In the genomic region with DNA sequence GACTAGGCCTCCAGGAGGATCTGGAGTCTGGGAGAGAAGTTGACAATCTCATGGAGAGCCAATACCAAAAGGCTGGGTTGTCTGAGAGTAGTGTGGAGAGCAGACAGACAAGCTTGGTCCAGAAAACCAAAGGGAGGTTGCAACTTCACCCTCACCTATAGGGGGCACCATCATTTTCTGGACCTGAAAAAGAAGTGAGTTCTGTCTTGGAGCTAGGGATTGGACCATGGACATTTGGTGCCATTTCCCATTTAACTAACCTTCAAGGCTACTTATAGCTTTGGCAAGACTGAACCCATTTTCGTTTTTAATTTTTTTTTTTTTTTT, we compare ENCODE assay signal across 9 mouse cellular contexts. TPM values are rescaled to one million over a fixed set of nuclear protein-coding genes. Genes with fewer than 3 reads are reported as not detected.
DNase-seq lines count a peak whose midpoint lies in the region; ATAC-seq and TF ChIP-seq lines count a peak whose summit lies in the region.
"Had no signal": no experiment of that assay in that cellular context is flagged by ENCODE, and none has a peak within 500 bp of the region (broad histone marks: within the 10 kb centered on the region; RNA-seq: fewer than 3 reads in every experiment).

No protein-coding gene starts in this region.

- ATAC-seq in heart, embryonic 12.5 days (ENCODE audit: insufficient number of reproducible peaks, low FRiP score): no peak
- 0 out of 2 replicates have a peak, but pooled peaks have one; percentile 13 for ATAC-seq in lung, embryonic 14.5 days (ENCODE audit: insufficient read depth)

- H3K36me3 ChIP-seq in heart, embryonic 12.5 days: no peaks in the 10 kb centered on the region
- no peaks in the 10 kb centered on the region for H3K36me3 ChIP-seq in lung, embryonic 14.5 days (ENCODE audit: insufficient read depth)
- H3K36me3 ChIP-seq in myocyte (ENCODE audit: control insufficient read depth, insufficient read depth): no peaks in the 10 kb centered on the region

- no peak overlapping the region for H3K27ac ChIP-seq in heart, embryonic 12.5 days (ENCODE audit: poor library complexity, severe bottlenecking)
- H3K27ac ChIP-seq in lung, embryonic 14.5 days (ENCODE audit: low read depth): no peak overlapping the region; the same call in 1 of the 2 replicates
- H3K27ac ChIP-seq: macrophage had no signal

- H3K27me3 ChIP-seq in heart, embryonic 12.5 days (replicated peaks): peaks cover 35% of the 10 kb centered on the region
- peaks cover 23% of the 10 kb centered on the region for H3K27me3 ChIP-seq in lung, embryonic 14.5 days (ENCODE audit: insufficient read depth, low read length)
- no peaks in the 10 kb centered on the region for H3K27me3 ChIP-seq in myocyte (ENCODE audit: control insufficient read depth, insufficient read depth, insufficient read length)

- peaks cover 17% of the 10 kb centered on the region for H3K4me1 ChIP-seq in heart, embryonic 12.5 days (replicated peaks)
- no peaks in the 10 kb centered on the region for H3K4me1 ChIP-seq in lung, embryonic 14.5 days (ENCODE audit: insufficient read depth)
- H3K4me1 ChIP-seq in lung, adult 2 months (ENCODE audit: control insufficient read depth, insufficient read depth, low read length): peaks cover 4% of the 10 kb centered on the region; the same call in 1 of the 2 replicates

- H3K4me3 ChIP-seq in heart, embryonic 12.5 days: no peak overlapping the region
- no peak overlapping the region for H3K4me3 ChIP-seq in lung, embryonic 14.5 days (ENCODE audit: low read depth, low read length)
- H3K4me3 ChIP-seq in lung, adult 2 months (replicated peaks; ENCODE audit: extremely low read depth, low read depth, low read length): no peak overlapping the region
- H3K4me3 ChIP-seq in myocyte: no peak overlapping the region

- H3ac ChIP-seq in myocyte (ENCODE audit: control insufficient read depth, insufficient read length): no peak overlapping the region

- no peaks in the 10 kb centered on the region for H3K79me2 ChIP-seq in myocyte (ENCODE audit: control insufficient read depth, insufficient read depth)

- H3K9me3 ChIP-seq in heart, embryonic 12.5 days (replicated peaks): no peaks in the 10 kb centered on the region
- H3K9me3 ChIP-seq in lung, embryonic 14.5 days (ENCODE audit: low read depth, low read length): no peaks in the 10 kb centered on the region

- peak overlapping the region; percentile 44 for H3K4me2 ChIP-seq in heart, embryonic 12.5 days
- H3K4me2 ChIP-seq in lung, embryonic 14.5 days: peak overlapping the region; percentile 23
- peak overlapping the region; percentile 79 for H3K4me2 ChIP-seq in myocyte (ENCODE audit: low read depth)

- 26% methylated on average over 1 of the region's 1 CpGs for WGBS in heart, embryonic 12.5 days
- 34% methylated on average over 1 of the region's 1 CpGs for WGBS in lung, embryonic 14.5 days
- 35% methylated on average over 1 of the region's 1 CpGs for WGBS in lung, adult 2 months

- no peak overlapping the region for H3K9ac ChIP-seq in heart, embryonic 12.5 days
- H3K9ac ChIP-seq in lung, embryonic 14.5 days: no peak overlapping the region

- peak; percentile 63 for TF ChIP-seq CTCF in lung, embryonic 14.5 days (IDR thresholded peaks at IDR 0.05; ENCODE audit: low read depth)
- no peak for TF ChIP-seq CTCF in lung, adult 2 months (IDR thresholded peaks at IDR 0.05; ENCODE audit: insufficient read depth, low read length)

- intact Hi-C loops in heart, postnatal 14 days (cut with DNase I): no loop called here

- TF ChIP-seq POLR2A in lung, adult 2 months (IDR thresholded peaks at IDR 0.05; ENCODE audit: borderline replicate concordance, extremely low read depth, low read depth, low read length): no peak
- TF ChIP-seq POLR2A in myocyte (IDR thresholded peaks at IDR 0.05; ENCODE audit: insufficient read length, low read depth): no peak

- no peak for DNase-seq in heart, postnatal 14 days
- peak; percentile 49 for DNase-seq in lung, embryonic 14.5 days
- no peak for DNase-seq in lung, adult 2 months
- DNase-seq in R1 (ENCODE audit: low read depth, low spot score): peak; percentile 86
- DNase-seq in cerebellum, adult 11 months: no peak
- DNase-seq in ovary, postnatal 36 days (ENCODE audit: low spot score): no peak

TF ChIP-seq in myocyte, 11 proteins besides CTCF, POLR2A, EP300 and RAD21:
- TF ChIP-seq TCF12 (IDR thresholded peaks at IDR 0.05; ENCODE audit: insufficient read depth, poor library complexity, severe bottlenecking): no peak
- no peak for TF ChIP-seq CEBPB (IDR thresholded peaks at IDR 0.05; ENCODE audit: insufficient read depth, poor library complexity, severe bottlenecking)
- no peak for TF ChIP-seq MAX (IDR thresholded peaks at IDR 0.05; ENCODE audit: low read depth)
- no peak for TF ChIP-seq REST (IDR thresholded peaks at IDR 0.05; ENCODE audit: insufficient read depth, insufficient read length)

RNA-seq across cellular contexts. Expression of gene Syt12, which starts 0.9 kb away (rescaled TPM):
- 1.3 TPM in 2 replicates for polyA plus RNA-seq in heart, embryonic 12.5 days (2016; fragmentation: Nextera tagmentation; extraction: Ambion mirVana)
- 1 to 10 TPM; 1.8 to 5.0 TPM for total RNA-seq in heart, postnatal 14 days (2021)
- 1.3 and 1.8 TPM in 2 replicates for polyA plus RNA-seq in lung, embryonic 14.5 days (2014; fragmentation: Nextera tagmentation; extraction: Ambion mirVana)
- polyA plus RNA-seq in lung, adult 2 months (2012; rRNA removed): 0.82 and 2.3 TPM in 2 replicates
- polyA plus RNA-seq in myocyte (2012; fragmentation: generic; extraction: Trizol): 22.3 TPM
- polyA plus RNA-seq: macrophage had no signal

RNA-seq across cellular contexts. Expression of gene 2010003K11Rik, which starts 20.2 kb away (rescaled TPM):
- polyA plus RNA-seq in heart, embryonic 12.5 days (2016; fragmentation: Nextera tagmentation; extraction: Ambion mirVana): not detected in 2 replicates
- total RNA-seq in heart, postnatal 14 days (2021): under 1 TPM in 1 of 2 experiments, not detected in 1; 0.48 TPM
- polyA plus RNA-seq in lung, embryonic 14.5 days (2014; fragmentation: Nextera tagmentation; extraction: Ambion mirVana): not detected in 2 replicates
- 0.23 and 0.82 TPM in 2 replicates for polyA plus RNA-seq in lung, adult 2 months (2012; rRNA removed)
- 0.05 TPM for polyA plus RNA-seq in myocyte (2012; fragmentation: generic; extraction: Trizol)
- polyA plus RNA-seq: macrophage had no signal

RNA-seq across cellular contexts. Expression of gene Pcx, which starts 32.1 kb away (rescaled TPM):
- polyA plus RNA-seq in heart, embryonic 12.5 days (2016; fragmentation: Nextera tagmentation; extraction: Ambion mirVana): 15.9 and 16.6 TPM in 2 replicates
- total RNA-seq in heart, postnatal 14 days (2021): 10 to 100 TPM in 1 of 2 experiments, 1 to 10 TPM in 1; 6.4 to 21.2 TPM
- polyA plus RNA-seq in lung, embryonic 14.5 days (2014; fragmentation: Nextera tagmentation; extraction: Ambion mirVana): 12.7 and 14.0 TPM in 2 replicates
- polyA plus RNA-seq in lung, adult 2 months (2012; rRNA removed): 52.7 and 62.6 TPM in 2 replicates
- 16.3 TPM for polyA plus RNA-seq in myocyte (2012; fragmentation: generic; extraction: Trizol)

RNA-seq across cellular contexts. Expression of gene Rhod, which starts 38.9 kb away (rescaled TPM):
- polyA plus RNA-seq in heart, embryonic 12.5 days (2016; fragmentation: Nextera tagmentation; extraction: Ambion mirVana): 23.8 and 25.6 TPM in 2 replicates
- total RNA-seq in heart, postnatal 14 days (2021): 1 to 10 TPM; 5.9 to 6.6 TPM
- 33.7 and 46.0 TPM in 2 replicates for polyA plus RNA-seq in lung, embryonic 14.5 days (2014; fragmentation: Nextera tagmentation; extraction: Ambion mirVana)
- polyA plus RNA-seq in lung, adult 2 months (2012; rRNA removed): 11.4 and 17.5 TPM in 2 replicates
- 51.1 TPM for polyA plus RNA-seq in myocyte (2012; fragmentation: generic; extraction: Trizol)

Comparison
In these comparisons a context has a peak if more than half of its experiments do, and no peak if none do; other contexts are left out.
1. DNase-seq: peak in lung, embryonic 14.5 days (single experiment) and R1 (single experiment); none in heart, postnatal 14 days (0 of 2), lung, adult 2 months (single experiment), cerebellum, adult 11 months (single experiment) and ovary, postnatal 36 days (single experiment).
2. H3K4me2 ChIP-seq: peak in every context shown above with its lines; median percentile 79 in myocyte; 44 in heart, embryonic 12.5 days; 23 in lung, embryonic 14.5 days.